Mouse (Mus musculus) cerebellum, adult 2 months (tissue): ENCODE measurements around the gene Olfr576. TPM values are rescaled to one million over a fixed set of nuclear protein-coding genes. Genes with fewer than 3 reads are reported as not detected.

Source experiments
- DNase-seq, 2 experiments: peaks; one replicate each; pipeline ENCODE4 v3.0.0; 2021
- H3K27ac ChIP-seq: fragments of 200-500 bp; 2 replicates; pipeline ENCODE4 v1.5.1; 2012; ENCODE audit warnings: low read length, control low read depth, inconsistent platforms; ENCODE audit not compliant: insufficient read depth
- H3K27me3 ChIP-seq: fragments of 200-500 bp; 2 replicates; pipeline ENCODE4 v1.6.1; 2012; ENCODE audit warnings: inconsistent platforms, mild to moderate bottlenecking, low read length, moderate library complexity; ENCODE audit not compliant: control insufficient read depth, insufficient read depth
- H3K4me1 ChIP-seq: fragments of 200-500 bp; 2 replicates; pipeline ENCODE4 v1.6.1; 2011; ENCODE audit warnings: low read length; ENCODE audit not compliant: control insufficient read depth, insufficient read depth
- H3K4me3 ChIP-seq: fragments of 200-500 bp; replicated peaks from 2 replicates; pipeline ENCODE3; 2011; ENCODE audit warnings: mild to moderate bottlenecking, low read depth, low read length, control low read depth; ENCODE audit not compliant: insufficient read depth
- CTCF ChIP-seq: fragments of 200-500 bp; IDR thresholded peaks from 2 replicates; pipeline ENCODE4 v1.5.1; 2011; ENCODE audit warnings: low read depth, mild to moderate bottlenecking, control low read depth, low read length, moderate library complexity, borderline replicate concordance; ENCODE audit not compliant: insufficient read depth
- POLR2A ChIP-seq: fragments of 200-500 bp; IDR thresholded peaks from 2 replicates; pipeline ENCODE4 v1.6.1; 2011; ENCODE audit warnings: low read length, control low read depth, borderline replicate concordance; ENCODE audit not compliant: insufficient read depth
- WGBS: fragments of 180-500 bp; shearing (Covaris S2); methylation state at CpG from one replicate; pipeline ENCODE4 v1.1.7; 2018; 5-methylcytosine and 5-hydroxymethylcytosine counted together
- polyA plus RNA-seq: library from polyadenylated mRNA; depleted of rRNA; stranded (reverse); fragments of >200 nt; gene quantifications from 2 replicates; pipeline ENCODE4 v1.2.3, GENCODE M21; 2012; rRNA removed

Gene Olfr576
- not detected in 2 replicates for polyA plus RNA-seq

GRCm38 (mm10) chr7:102962360-102962759 lies at the start of gene Olfr576:
Gene Olfr576 (plus strand): TSS chr7:102962660.
- Histone ChIP-seq H3K27ac (no peak within 1 kb of the TSS), H3K27me3 (no peaks in the 10 kb centered on the region), H3K4me3 (no peak within 1 kb of the TSS), H3K4me1 (no peaks in the 10 kb centered on the region; the same call in 1 of the 2 replicates)
- TF ChIP-seq POLR2A (no peak), CTCF (no peak)
- WGBS: 28% methylated on average over 2 of the region's 2 CpGs
- DNase-seq: no peak

- Histone ChIP-seq H3K4me3 (no peak overlapping the region), H3K27ac (no peak overlapping the region), H3K4me1 (no peaks in the 10 kb centered on the region), H3K27me3 (no peaks in the 10 kb centered on the region)
- TF ChIP-seq POLR2A: no peak
- no peak for TF ChIP-seq CTCF
- 55% methylated on average over 1 of the region's 1 CpGs for WGBS
- DNase-seq: no peak
These were observed 47.2 kb upstream of the Olfr576 start for GRCm38 (mm10) chr7:102915261-102915660.

- TF ChIP-seq CTCF (no peak), POLR2A (no peak)
- Histone ChIP-seq H3K4me3 (no peak overlapping the region), H3K27ac (no peak overlapping the region), H3K27me3 (no peaks in the 10 kb centered on the region), H3K4me1 (no peaks in the 10 kb centered on the region)
- 78% methylated on average over 5 of the region's 5 CpGs for WGBS
- no peak for DNase-seq
These were observed 46.1 kb upstream of the Olfr576 start for GRCm38 (mm10) chr7:102916405-102916804.

- TF ChIP-seq POLR2A (no peak), CTCF (no peak)
- no peak within 1 kb of the TSS for H3K27ac ChIP-seq
- H3K27me3 ChIP-seq: no peaks in the 10 kb centered on the region
- H3K4me1 ChIP-seq: no peaks in the 10 kb centered on the region
- WGBS: 71% methylated on average over 4 of the region's 4 CpGs
- DNase-seq: no peak
- no peak within 1 kb of the TSS for H3K4me3 ChIP-seq
These were observed 45.2 kb upstream of the Olfr576 start, which contains the start of gene Olfr571 for GRCm38 (mm10) chr7:102917032-102917875. Gene Olfr571 (minus strand): TSS chr7:102917536.

GRCm38 (mm10) chr7:102919632-102920031 lies 42.8 kb upstream of the Olfr576 start:
- 8% methylated on average over 1 of the region's 1 CpGs for WGBS
- TF ChIP-seq POLR2A (no peak), CTCF (no peak)
- peak in 1 of 2 experiments; percentile 8 for DNase-seq

GRCm38 (mm10) chr7:102924109-102924508 lies 38.4 kb upstream of the Olfr576 start, which contains the start of gene Olfr572:
Gene Olfr572 (plus strand): TSS chr7:102924409.
- H3K27ac ChIP-seq: no peak within 1 kb of the TSS
- no peak for DNase-seq
- H3K4me1 ChIP-seq: no peaks in the 10 kb centered on the region
- H3K27me3 ChIP-seq: no peaks in the 10 kb centered on the region
- H3K4me3 ChIP-seq: no peak within 1 kb of the TSS
- TF ChIP-seq CTCF (no peak), POLR2A (no peak)
- 49% methylated on average over 1 of the region's 1 CpGs for WGBS

More at GRCm38 (mm10) chr7:102919632-102920031, 42.8 kb upstream of the Olfr576 start:
- Histone ChIP-seq H3K27ac (no peak overlapping the region), H3K4me3 (no peak overlapping the region), H3K27me3 (no peaks in the 10 kb centered on the region), H3K4me1 (no peaks in the 10 kb centered on the region)

- no peak for DNase-seq
- no peaks in the 10 kb centered on the region for H3K4me1 ChIP-seq
- WGBS: 62% methylated on average over 3 of the region's 3 CpGs
- H3K27me3 ChIP-seq: no peaks in the 10 kb centered on the region
- H3K4me3 ChIP-seq: no peak overlapping the region
- no peak overlapping the region for H3K27ac ChIP-seq
- TF ChIP-seq CTCF (no peak), POLR2A (no peak)
These were observed 35.4 kb upstream of the Olfr576 start for GRCm38 (mm10) chr7:102927105-102927504.

- no peaks in the 10 kb centered on the region for H3K4me1 ChIP-seq
- DNase-seq: no peak
- no peaks in the 10 kb centered on the region for H3K27me3 ChIP-seq
- H3K27ac ChIP-seq: no peak within 1 kb of the TSS
- H3K4me3 ChIP-seq: no peak within 1 kb of the TSS
- no peak for TF ChIP-seq CTCF
- no peak for TF ChIP-seq POLR2A
- WGBS: 92% methylated on average over 2 of the region's 2 CpGs
These were observed 20.0 kb upstream of the Olfr576 start, which contains the start of gene Olfr573-ps1 for GRCm38 (mm10) chr7:102942475-102942874. Gene Olfr573-ps1 (minus strand): TSS chr7:102942575.
